Mouse (Mus musculus) spleen, adult 2 months (tissue): ENCODE data around the gene Slco3a1.

Source experiments
- CTCF ChIP-seq: fragments of 200-500 bp; IDR thresholded peaks from 2 replicates; pipeline ENCODE4 v1.5.1; 2011; ENCODE audit warnings: mild to moderate bottlenecking, inconsistent platforms; ENCODE audit not compliant: insufficient read depth, insufficient read length, insufficient replicate concordance; ENCODE audit errors: extremely low read depth
- POLR2A ChIP-seq: fragments of 200-500 bp; IDR thresholded peaks from 2 replicates; pipeline ENCODE4 v1.6.1; 2011; ENCODE audit warnings: low read depth, low read length, inconsistent platforms

- no peak for TF ChIP-seq CTCF
- no peak for TF ChIP-seq POLR2A
Measured at GRCm38 (mm10) chr7:74527689-74528088, 26.9 kb downstream of the Slco3a1 start.
